Mouse (Mus musculus): ENCODE measurements at regions not wholly inside any gene's neighbourhood (a gene's known extent, or its start where the extent isn't known, plus 50 kb on each side); places are given as distances from the start of the nearest gene placed in this dataset.

DNA sequence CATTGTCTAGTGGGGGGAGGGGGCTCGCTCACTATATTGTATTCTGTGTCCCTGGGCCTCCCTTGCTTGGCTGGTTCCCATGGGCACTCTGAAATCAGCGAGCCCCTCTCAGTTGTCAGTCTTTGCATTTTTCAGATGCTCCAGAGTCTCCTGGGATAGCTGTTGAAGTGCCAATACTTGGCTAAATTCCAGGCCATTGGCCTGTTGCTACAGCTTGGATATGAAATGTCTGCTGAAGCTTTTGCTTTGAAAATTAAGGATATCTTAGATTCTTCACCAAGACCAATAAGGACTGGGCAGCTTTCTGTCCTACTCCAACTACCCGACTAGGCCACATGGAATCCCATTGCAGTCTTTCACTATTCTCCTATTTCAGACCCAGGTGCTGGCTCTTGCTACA is 290.2 kb upstream of the Ubash3b start:
- no peaks in the 10 kb centered on the region for H3K27me3 ChIP-seq (ENCODE audit: control insufficient read depth, insufficient read depth, low read length)
- no peak for DNase-seq
- H3K4me3 ChIP-seq (ENCODE audit: control insufficient read depth, insufficient read depth, low read length) = no peak overlapping the region
- H3K27ac ChIP-seq (ENCODE audit: control insufficient read depth, insufficient read depth, low read length) = no peak overlapping the region
- 90% methylated on average over 3 of the region's 3 CpGs for WGBS
- TF ChIP-seq CTCF (IDR thresholded peaks at IDR 0.05; ENCODE audit: borderline replicate concordance, control insufficient read depth, extremely low read depth, insufficient read depth, low read length, poor library complexity) = no peak
- no peak for TF ChIP-seq POLR2A (IDR thresholded peaks at IDR 0.05; ENCODE audit: control insufficient read depth, extremely low read depth, insufficient read depth, low read length, poor library complexity)
- H3K4me1 ChIP-seq (replicated peaks; ENCODE audit: control insufficient read depth, insufficient read depth, low read length) = no peaks in the 10 kb centered on the region; the same call in 1 of the 2 replicates
- H3K36me3 ChIP-seq (ENCODE audit: control insufficient read depth, insufficient read depth, low read length) = no peaks in the 10 kb centered on the region

DNA sequence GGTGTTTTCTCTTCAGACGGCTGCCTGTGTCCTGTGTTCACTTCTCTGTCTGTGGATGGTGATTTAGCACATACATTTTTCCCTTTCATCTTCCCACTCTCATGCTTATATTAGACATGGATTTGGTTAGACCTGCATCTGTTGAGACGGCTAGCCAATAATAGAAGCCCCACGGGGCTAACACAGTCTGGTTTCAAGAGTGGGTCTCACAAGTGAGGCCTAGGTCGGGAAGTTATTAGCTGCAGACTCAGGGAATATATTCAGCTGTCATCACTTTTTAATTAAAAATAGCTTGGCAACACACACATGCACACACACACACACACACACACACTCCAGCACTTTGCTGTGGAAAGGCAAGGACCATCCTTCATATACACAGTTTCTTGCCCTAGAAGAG is 287.7 kb upstream of the Ubash3b start:
- Histone ChIP-seq H3K4me3 (ENCODE audit: control insufficient read depth, insufficient read depth, low read length) (no peak overlapping the region), H3K36me3 (ENCODE audit: control insufficient read depth, insufficient read depth, low read length) (no peaks in the 10 kb centered on the region), H3K4me1 (replicated peaks; ENCODE audit: control insufficient read depth, insufficient read depth, low read length) (no peaks in the 10 kb centered on the region; the same call in 1 of the 2 replicates), H3K27ac (ENCODE audit: control insufficient read depth, insufficient read depth, low read length) (no peak overlapping the region), H3K27me3 (ENCODE audit: control insufficient read depth, insufficient read depth, low read length) (no peaks in the 10 kb centered on the region)
- no peak for DNase-seq
- 85% methylated on average over 4 of the region's 4 CpGs for WGBS
- TF ChIP-seq CTCF (IDR thresholded peaks at IDR 0.05; ENCODE audit: borderline replicate concordance, control insufficient read depth, extremely low read depth, insufficient read depth, low read length, poor library complexity) (no peak), POLR2A (IDR thresholded peaks at IDR 0.05; ENCODE audit: control insufficient read depth, extremely low read depth, insufficient read depth, low read length, poor library complexity) (no peak)

DNA sequence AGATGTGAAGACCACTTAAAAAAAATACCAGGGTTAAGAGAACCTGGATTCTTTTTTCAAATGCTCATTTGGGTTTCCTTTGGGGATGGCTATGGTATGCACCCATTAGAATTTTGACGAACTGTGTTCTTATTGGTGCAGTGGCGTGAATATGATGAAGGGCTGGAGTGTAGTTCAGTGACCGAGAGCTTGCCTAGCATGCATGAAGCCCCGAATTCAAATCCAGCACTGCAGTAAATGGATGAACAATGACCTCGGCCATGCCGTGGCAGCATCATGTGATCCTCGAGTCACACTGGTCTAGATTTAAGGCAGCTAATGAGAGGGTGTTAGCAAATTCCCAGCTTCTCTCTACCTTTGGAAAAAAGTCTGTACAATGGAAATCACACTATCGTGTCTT is 286.4 kb upstream of the Ubash3b start:
- WGBS = 85% methylated on average over 8 of the region's 8 CpGs
- Histone ChIP-seq H3K27ac (ENCODE audit: control insufficient read depth, insufficient read depth, low read length) (no peak overlapping the region), H3K4me3 (ENCODE audit: control insufficient read depth, insufficient read depth, low read length) (no peak overlapping the region), H3K4me1 (replicated peaks; ENCODE audit: control insufficient read depth, insufficient read depth, low read length) (no peaks in the 10 kb centered on the region; the same call in 1 of the 2 replicates), H3K27me3 (ENCODE audit: control insufficient read depth, insufficient read depth, low read length) (no peaks in the 10 kb centered on the region), H3K36me3 (ENCODE audit: control insufficient read depth, insufficient read depth, low read length) (no peaks in the 10 kb centered on the region)
- no peak for DNase-seq
- no peak for TF ChIP-seq POLR2A (IDR thresholded peaks at IDR 0.05; ENCODE audit: control insufficient read depth, extremely low read depth, insufficient read depth, low read length, poor library complexity)
- no peak for TF ChIP-seq CTCF (IDR thresholded peaks at IDR 0.05; ENCODE audit: borderline replicate concordance, control insufficient read depth, extremely low read depth, insufficient read depth, low read length, poor library complexity)

DNA sequence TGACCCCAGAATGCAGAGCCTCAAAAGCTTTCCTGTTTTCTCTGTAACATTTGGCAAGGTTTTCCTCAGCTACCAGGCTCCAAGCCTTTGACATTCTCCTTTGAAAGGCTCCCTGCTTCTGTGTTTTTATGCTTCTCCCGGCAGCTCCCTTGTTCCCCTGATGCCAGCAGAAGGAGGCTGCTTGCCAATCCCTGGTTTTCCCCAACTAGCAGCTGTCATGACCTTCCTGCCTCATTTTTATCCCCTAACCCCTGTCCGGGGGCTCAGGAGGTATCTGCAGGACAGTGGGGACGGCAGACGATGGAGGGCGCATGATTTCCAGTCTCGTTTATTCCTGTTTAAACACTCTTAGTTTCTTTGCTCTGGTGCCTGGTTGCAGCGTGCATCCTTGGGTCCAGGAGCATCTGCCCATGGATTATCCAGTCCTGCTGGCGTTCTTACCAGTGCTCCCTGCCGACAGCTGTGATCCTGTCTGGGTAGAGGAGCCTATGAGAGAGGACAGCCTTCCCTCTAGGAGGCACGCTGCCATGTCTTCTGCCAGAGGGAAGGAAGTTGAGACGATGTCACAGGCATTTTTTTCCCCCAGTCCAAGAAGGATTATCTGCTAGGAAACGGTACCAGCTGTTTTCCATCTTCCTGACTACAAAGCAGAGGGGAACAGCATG is 285.8 kb upstream of the Ubash3b start:
- no peaks in the 10 kb centered on the region for H3K36me3 ChIP-seq (ENCODE audit: control insufficient read depth, insufficient read depth, low read length)
- H3K27me3 ChIP-seq (ENCODE audit: control insufficient read depth, insufficient read depth, low read length) = no peaks in the 10 kb centered on the region
- WGBS = 32% methylated on average over 12 of the region's 12 CpGs
- H3K4me1 ChIP-seq (replicated peaks; ENCODE audit: control insufficient read depth, insufficient read depth, low read length) = no peaks in the 10 kb centered on the region; the same call in 1 of the 2 replicates
- no peak overlapping the region for H3K27ac ChIP-seq (ENCODE audit: control insufficient read depth, insufficient read depth, low read length)
- TF ChIP-seq POLR2A (IDR thresholded peaks at IDR 0.05; ENCODE audit: control insufficient read depth, extremely low read depth, insufficient read depth, low read length, poor library complexity) (no peak), CTCF (IDR thresholded peaks at IDR 0.05; ENCODE audit: borderline replicate concordance, control insufficient read depth, extremely low read depth, insufficient read depth, low read length, poor library complexity) (no peak)
- no peak for DNase-seq
- no peak overlapping the region for H3K4me3 ChIP-seq (ENCODE audit: control insufficient read depth, insufficient read depth, low read length)

- WGBS = 74% methylated on average over 9 of the region's 9 CpGs
Measured at GRCm38 (mm10) chr9:41446431-41447203, 285.1 kb upstream of the Ubash3b start.

DNA sequence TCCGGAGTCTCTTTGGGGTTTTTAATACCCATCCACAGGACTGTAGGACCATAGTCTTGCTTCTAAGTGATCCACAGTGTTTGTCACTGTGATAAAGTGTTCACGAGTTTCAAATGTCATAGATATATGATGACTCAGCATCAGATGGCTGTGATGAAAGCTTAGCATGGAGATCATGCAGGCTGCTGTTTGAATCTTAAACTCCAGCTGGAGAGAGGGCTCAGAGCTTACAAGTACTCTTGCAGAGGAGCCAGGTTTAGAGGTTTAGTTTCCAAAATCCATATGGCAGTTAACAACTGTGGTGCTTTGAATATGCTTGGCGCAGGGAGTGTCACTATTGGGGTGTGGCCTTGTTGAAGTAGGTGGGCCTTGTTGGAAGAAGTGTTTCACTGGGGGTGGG is 280.9 kb upstream of the Ubash3b start:
- no peak for TF ChIP-seq CTCF (IDR thresholded peaks at IDR 0.05; ENCODE audit: borderline replicate concordance, control insufficient read depth, extremely low read depth, insufficient read depth, low read length, poor library complexity)
- no peak for TF ChIP-seq POLR2A (IDR thresholded peaks at IDR 0.05; ENCODE audit: control insufficient read depth, extremely low read depth, insufficient read depth, low read length, poor library complexity)
- 91% methylated on average over 3 of the region's 3 CpGs for WGBS
- Histone ChIP-seq H3K4me3 (ENCODE audit: control insufficient read depth, insufficient read depth, low read length) (no peak overlapping the region), H3K36me3 (ENCODE audit: control insufficient read depth, insufficient read depth, low read length) (no peaks in the 10 kb centered on the region), H3K27me3 (ENCODE audit: control insufficient read depth, insufficient read depth, low read length) (no peaks in the 10 kb centered on the region), H3K4me1 (replicated peaks; ENCODE audit: control insufficient read depth, insufficient read depth, low read length) (no peaks in the 10 kb centered on the region), H3K27ac (ENCODE audit: control insufficient read depth, insufficient read depth, low read length) (no peak overlapping the region)
- no peak for DNase-seq

More at GRCm38 (mm10) chr9:41446431-41447203, 285.1 kb upstream of the Ubash3b start:
- H3K4me1 ChIP-seq (replicated peaks; ENCODE audit: control insufficient read depth, insufficient read depth, low read length) = no peaks in the 10 kb centered on the region; the same call in 1 of the 2 replicates
- H3K36me3 ChIP-seq (ENCODE audit: control insufficient read depth, insufficient read depth, low read length) = no peaks in the 10 kb centered on the region
- DNase-seq = no peak
- H3K4me3 ChIP-seq (ENCODE audit: control insufficient read depth, insufficient read depth, low read length) = no peak overlapping the region
- H3K27ac ChIP-seq (ENCODE audit: control insufficient read depth, insufficient read depth, low read length) = no peak overlapping the region
- H3K27me3 ChIP-seq (ENCODE audit: control insufficient read depth, insufficient read depth, low read length) = no peaks in the 10 kb centered on the region
- TF ChIP-seq POLR2A (IDR thresholded peaks at IDR 0.05; ENCODE audit: control insufficient read depth, extremely low read depth, insufficient read depth, low read length, poor library complexity) (no peak), CTCF (IDR thresholded peaks at IDR 0.05; ENCODE audit: borderline replicate concordance, control insufficient read depth, extremely low read depth, insufficient read depth, low read length, poor library complexity) (no peak)
